Mouse (Mus musculus) neural tube, embryonic 13.5 days (tissue): Measurements from ENCODE around the gene Nek10. TPM values are rescaled to one million over a fixed set of nuclear protein-coding genes. Genes with fewer than 3 reads are reported as not detected.
"Not testable (repeated sequence)": the region's sequence is repeated elsewhere in the genome, so short reads cannot be mapped to it uniquely, and the experiment has no call there.

Experiments used
- ATAC-seq: fragments of 200-750 bp; cut with Nextera tagmentation; 2 replicates; pipeline ENCODE4 v1.8.0; 2017; ENCODE audit warnings: low read depth, mild to moderate bottlenecking, moderate TSS enrichment, moderate library complexity
- H3K27ac ChIP-seq: fragments of 300-500 bp; sonication (generic); replicated peaks from 2 replicates; pipeline ENCODE4 v1.5.1; 2015; ENCODE audit warnings: moderate library complexity, mild to moderate bottlenecking, inconsistent platforms
- H3K27me3 ChIP-seq: fragments of 300-500 bp; sonication (generic); 2 replicates; pipeline ENCODE4 v1.6.1; 2015; ENCODE audit warnings: mild to moderate bottlenecking, inconsistent platforms
- H3K36me3 ChIP-seq: fragments of 300-500 bp; sonication (generic); 2 replicates; pipeline ENCODE4 v1.6.1; 2015; ENCODE audit warnings: mild to moderate bottlenecking, inconsistent platforms
- H3K4me1 ChIP-seq: fragments of 300-500 bp; sonication (generic); replicated peaks from 2 replicates; pipeline ENCODE4 v1.6.1; 2015; ENCODE audit warnings: inconsistent platforms
- H3K4me2 ChIP-seq: fragments of 300-500 bp; sonication (generic); 2 replicates; pipeline ENCODE4 v1.6.1; 2015; ENCODE audit warnings: inconsistent platforms, mild to moderate bottlenecking, moderate library complexity
- H3K4me3 ChIP-seq: fragments of 300-500 bp; sonication (generic); 2 replicates; pipeline ENCODE4 v1.5.1; 2015; ENCODE audit warnings: mild to moderate bottlenecking, inconsistent platforms
- H3K9ac ChIP-seq: fragments of 300-500 bp; sonication (generic); 2 replicates; pipeline ENCODE4 v1.6.1; 2015; ENCODE audit warnings: moderate library complexity, mild to moderate bottlenecking, inconsistent platforms
- H3K9me3 ChIP-seq: fragments of 300-500 bp; sonication (generic); 2 replicates; pipeline ENCODE4 v1.6.1; 2016; ENCODE audit warnings: inconsistent platforms
- WGBS: fragments of 180-500 bp; shearing (Covaris S2); methylation state at CpG from one replicate; pipeline ENCODE4 v1.1.7; 2015; 5-methylcytosine and 5-hydroxymethylcytosine counted together
- polyA plus RNA-seq: library from polyadenylated mRNA; unstranded; fragments of >200 nt; fragmentation: Nextera tagmentation; extraction: Ambion mirVana; gene quantifications from 2 replicates; pipeline ENCODE4 v1.2.1, GENCODE M21; 2015

The Nek10 gene
- polyA plus RNA-seq, 1 experiment from 2014 or later = 0.04 TPM

DNA sequence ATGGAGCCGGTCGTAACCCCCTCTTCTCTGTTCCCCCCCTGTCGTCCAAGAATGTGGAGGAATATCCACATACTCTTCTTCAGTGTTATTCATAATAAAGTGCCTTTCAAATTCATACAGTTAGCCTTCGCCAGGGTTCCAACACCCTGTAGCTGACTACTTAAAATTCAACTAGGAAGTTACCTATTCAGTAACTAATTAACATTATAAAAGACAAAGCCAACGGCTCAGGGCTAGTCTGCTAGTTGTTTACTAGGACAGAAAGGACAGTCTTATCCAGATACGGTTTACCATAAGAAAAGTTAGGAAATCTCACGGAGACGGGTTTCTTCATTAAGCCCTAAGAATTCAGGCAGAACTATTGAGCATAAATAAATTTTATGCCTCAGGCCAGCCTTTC is 231.4 kb downstream of the Nek10 start:
- not testable (repeated sequence) for H3K4me3 ChIP-seq, H3K9me3 ChIP-seq, H3K4me1 ChIP-seq, ATAC-seq, H3K9ac ChIP-seq, H3K27ac ChIP-seq, H3K4me2 ChIP-seq, H3K36me3 ChIP-seq, H3K27me3 ChIP-seq
- 79% methylated on average over 8 of the region's 8 CpGs for WGBS

DNA sequence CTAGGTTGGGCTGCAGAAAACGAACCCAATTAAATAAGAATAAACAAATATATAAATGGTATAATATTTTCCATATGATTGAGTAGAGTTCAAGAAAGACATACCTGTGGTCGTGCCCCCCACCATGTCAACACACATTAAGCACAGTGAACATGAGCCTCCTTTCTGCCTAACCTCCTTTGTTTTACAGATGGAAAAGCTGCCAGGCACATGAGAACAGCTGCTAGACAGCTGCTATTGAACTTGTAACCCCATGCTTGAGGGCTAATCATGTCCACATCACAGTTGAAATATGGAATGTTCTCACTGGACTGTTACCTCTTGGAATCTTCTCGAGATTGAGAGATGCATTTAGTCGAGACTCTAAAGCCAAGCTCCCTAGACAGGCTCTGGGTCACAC is 245.0 kb downstream of the Nek10 start:
- Histone ChIP-seq H3K27me3 (no peaks in the 10 kb centered on the region), H3K9me3 (no peaks in the 10 kb centered on the region), H3K4me1 (no peaks in the 10 kb centered on the region), H3K36me3 (no peaks in the 10 kb centered on the region), H3K27ac (no peak overlapping the region), H3K9ac (no peak overlapping the region), H3K4me3 (no peak overlapping the region), H3K4me2 (no peak overlapping the region)
- 77% methylated on average over 4 of the region's 4 CpGs for WGBS
- ATAC-seq = no peak

GRCm38 (mm10) chr14:15061496-15061895 is 258.3 kb downstream of the Nek10 start:
- H3K4me1 ChIP-seq = peaks cover 16% of the 10 kb centered on the region; the same call in 1 of the 2 replicates
- ATAC-seq = no peak
- H3K27ac ChIP-seq = no peak overlapping the region
- H3K9me3 ChIP-seq = no peaks in the 10 kb centered on the region
- 71% methylated on average over 2 of the region's 2 CpGs for WGBS
- no peak overlapping the region for H3K9ac ChIP-seq
- no peak overlapping the region for H3K4me2 ChIP-seq
- no peaks in the 10 kb centered on the region for H3K36me3 ChIP-seq
- no peak overlapping the region for H3K4me3 ChIP-seq
- H3K27me3 ChIP-seq = no peaks in the 10 kb centered on the region

Other genes starting within 250 kb of the Nek10 start
- 29.5 and 30.1 TPM in 2 replicates for gene Slc4a7, start 101.1 kb upstream of the Nek10 start, polyA plus RNA-seq